Mouse (Mus musculus) liver, adult 2 months (tissue): ENCODE data around the gene Vars2. TPM values are rescaled to one million over a fixed set of nuclear protein-coding genes. Genes with fewer than 3 reads are reported as not detected.

Experiments used
- DNase-seq: peaks from one replicate; pipeline ENCODE4 v3.0.0-alpha.2; 2011; ENCODE audit warnings: low read depth, low spot score; ENCODE audit errors: extremely low read depth
- H3K27ac ChIP-seq: fragments of 200-500 bp; replicated peaks from 2 replicates; pipeline ENCODE4 v1.5.1; 2012; ENCODE audit warnings: low read depth, mild to moderate bottlenecking, control low read depth, inconsistent platforms, low read length; ENCODE audit not compliant: insufficient read depth
- H3K27me3 ChIP-seq: fragments of 200-500 bp; 2 replicates; pipeline ENCODE4 v1.6.1; 2012; ENCODE audit warnings: mild to moderate bottlenecking, moderate library complexity, low read length, inconsistent platforms; ENCODE audit not compliant: control insufficient read depth, insufficient read depth
- H3K36me3 ChIP-seq: fragments of 200-500 bp; 2 replicates; pipeline ENCODE4 v1.6.1; 2012; ENCODE audit warnings: low read length, inconsistent platforms; ENCODE audit not compliant: control insufficient read depth, insufficient read depth
- H3K4me1 ChIP-seq: fragments of 200-500 bp; 2 replicates; pipeline ENCODE4 v1.6.1; 2011; ENCODE audit warnings: low read length; ENCODE audit not compliant: control insufficient read depth, insufficient read depth
- H3K4me3 ChIP-seq: fragments of 200-500 bp; 2 replicates; pipeline ENCODE4 v1.5.1; 2011; ENCODE audit warnings: low read depth, mild to moderate bottlenecking, control low read depth, low read length, moderate library complexity; ENCODE audit not compliant: insufficient read depth
- H3K79me2 ChIP-seq: fragments of 200-500 bp; 2 replicates; pipeline ENCODE4 v1.6.1; 2012; ENCODE audit warnings: inconsistent platforms, mild to moderate bottlenecking, low read length, moderate library complexity; ENCODE audit not compliant: control insufficient read depth, insufficient read depth
- H3K9ac ChIP-seq: fragments of 200-500 bp; 2 replicates; pipeline ENCODE4 v1.6.1; 2012; ENCODE audit warnings: low read depth, mild to moderate bottlenecking, control low read depth, inconsistent platforms, low read length
- CTCF ChIP-seq: fragments of 200-500 bp; IDR thresholded peaks from 2 replicates; pipeline ENCODE4 v1.5.1; 2011; ENCODE audit warnings: low read depth, low read length, control low read depth
- POLR2A ChIP-seq: fragments of 200-500 bp; IDR thresholded peaks from 2 replicates; pipeline ENCODE4 v1.6.1; 2011; ENCODE audit warnings: low read length, control low read depth; ENCODE audit not compliant: insufficient read depth; ENCODE audit errors: extremely low read depth
- WGBS: fragments of 180-500 bp; shearing (Covaris S2); methylation state at CpG from one replicate; pipeline ENCODE4 v1.1.7; 2018; 5-methylcytosine and 5-hydroxymethylcytosine counted together
- polyA plus RNA-seq: library from polyadenylated mRNA; depleted of rRNA; stranded (reverse); fragments of >200 nt; gene quantifications from 2 replicates; pipeline ENCODE4 v1.2.3, GENCODE M21; 2012
- total RNA-seq: library from RNA; depleted of rRNA; stranded (reverse); fragments of >200 nt; gene quantifications from 2 replicates; pipeline ENCODE4 v1.2.3, GENCODE M21; 2014

Gene Vars2
- total and polyA plus RNA-seq, 2 experiments, result 6.6 to 29.6 TPM

- Histone ChIP-seq H3K36me3 (no peaks in the 10 kb centered on the region), H3K4me1 (no peaks in the 10 kb centered on the region), H3K79me2 (no peaks in the 10 kb centered on the region), H3K4me3 (no peak overlapping the region), H3K9ac (no peak overlapping the region), H3K27ac (no peak overlapping the region), H3K27me3 (peaks cover 3% of the 10 kb centered on the region; the same call in 1 of the 2 replicates)
- DNase-seq, result no peak
- WGBS, result 92% methylated on average over 18 of the region's 18 CpGs
- no peak for TF ChIP-seq CTCF
- TF ChIP-seq POLR2A, result no peak
Measured at GRCm38 (mm10) chr17:35689936-35690645, 22.7 kb upstream of the Vars2 start.

- H3K4me3 ChIP-seq, result no peak overlapping the region
- no peak for DNase-seq
- no peak overlapping the region for H3K27ac ChIP-seq
- no peaks in the 10 kb centered on the region for H3K36me3 ChIP-seq
- H3K27me3 ChIP-seq, result peaks cover 3% of the 10 kb centered on the region; the same call in 1 of the 2 replicates
- no peaks in the 10 kb centered on the region for H3K4me1 ChIP-seq
- 86% methylated on average over 25 of the region's 25 CpGs for WGBS
- no peaks in the 10 kb centered on the region for H3K79me2 ChIP-seq
- no peak for TF ChIP-seq CTCF
- TF ChIP-seq POLR2A, result no peak
- H3K9ac ChIP-seq, result no peak overlapping the region
Measured at GRCm38 (mm10) chr17:35688347-35689175, 21.2 kb upstream of the Vars2 start.

- 84% methylated on average over 9 of the region's 9 CpGs for WGBS
- TF ChIP-seq POLR2A (no peak), CTCF (no peak)
Measured at GRCm38 (mm10) chr17:35685061-35685460, 17.7 kb upstream of the Vars2 start.

GRCm38 (mm10) chr17:35681986-35682385 lies 14.6 kb upstream of the Vars2 start:
- Histone ChIP-seq H3K4me1 (no peaks in the 10 kb centered on the region), H3K27ac (no peak overlapping the region), H3K4me3 (no peak overlapping the region), H3K9ac (no peak overlapping the region), H3K36me3 (no peaks in the 10 kb centered on the region), H3K27me3 (no peaks in the 10 kb centered on the region), H3K79me2 (no peaks in the 10 kb centered on the region)
- 91% methylated on average over 13 of the region's 13 CpGs for WGBS
- TF ChIP-seq CTCF (no peak), POLR2A (no peak)
- DNase-seq, result no peak

More at GRCm38 (mm10) chr17:35685061-35685460, 17.7 kb upstream of the Vars2 start:
- peaks cover 3% of the 10 kb centered on the region; the same call in 1 of the 2 replicates for H3K27me3 ChIP-seq
- H3K27ac ChIP-seq, result no peak overlapping the region
- H3K4me1 ChIP-seq, result no peaks in the 10 kb centered on the region
- DNase-seq, result no peak
- no peaks in the 10 kb centered on the region for H3K79me2 ChIP-seq
- H3K4me3 ChIP-seq, result no peak overlapping the region
- H3K9ac ChIP-seq, result no peak overlapping the region
- no peaks in the 10 kb centered on the region for H3K36me3 ChIP-seq

GRCm38 (mm10) chr17:35680591-35680990 lies 13.2 kb upstream of the Vars2 start:
- Histone ChIP-seq H3K36me3 (no peaks in the 10 kb centered on the region), H3K9ac (no peak overlapping the region), H3K4me3 (no peak overlapping the region), H3K27me3 (no peaks in the 10 kb centered on the region), H3K79me2 (no peaks in the 10 kb centered on the region), H3K4me1 (no peaks in the 10 kb centered on the region), H3K27ac (no peak overlapping the region)
- TF ChIP-seq CTCF (no peak), POLR2A (no peak)
- 42% methylated on average over 6 of the region's 6 CpGs for whole genome bisulfite sequencing
- DNase-seq, result no peak
